Mouse (Mus musculus): Measurements from ENCODE around the gene Ctdsp1.

The Ctdsp1 gene

GRCm38 (mm10) chr1:74376396-74376795 is 14.9 kb upstream of the Ctdsp1 start:
- DNase-seq (ENCODE audit: low read depth, low spot score), result no peak

GRCm38 (mm10) chr1:74379058-74379504 is 12.2 kb upstream of the Ctdsp1 start:
- DNase-seq (ENCODE audit: low read depth, low spot score), result no peak

DNA sequence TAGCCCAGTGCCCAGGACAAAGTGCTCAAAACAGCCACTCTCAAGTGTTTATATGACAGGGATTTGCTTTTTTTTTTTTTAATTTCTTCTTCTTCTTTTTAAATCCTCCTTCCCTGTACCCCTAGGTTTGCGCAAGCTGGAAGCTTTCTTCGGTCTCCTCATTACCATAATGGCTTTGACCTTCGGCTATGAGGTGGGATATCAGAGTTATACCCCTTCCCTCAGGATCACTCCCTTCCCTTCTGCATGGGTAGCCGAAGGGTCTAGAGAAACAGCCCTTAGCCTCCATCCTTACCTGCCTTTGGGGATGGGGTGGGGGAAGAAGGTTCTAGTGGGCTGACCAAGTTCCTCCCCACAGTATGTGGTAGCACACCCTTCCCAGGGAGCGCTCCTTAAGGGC is 10.8 kb upstream of the Ctdsp1 start:
- DNase-seq (ENCODE audit: low read depth, low spot score), result no peak

DNA sequence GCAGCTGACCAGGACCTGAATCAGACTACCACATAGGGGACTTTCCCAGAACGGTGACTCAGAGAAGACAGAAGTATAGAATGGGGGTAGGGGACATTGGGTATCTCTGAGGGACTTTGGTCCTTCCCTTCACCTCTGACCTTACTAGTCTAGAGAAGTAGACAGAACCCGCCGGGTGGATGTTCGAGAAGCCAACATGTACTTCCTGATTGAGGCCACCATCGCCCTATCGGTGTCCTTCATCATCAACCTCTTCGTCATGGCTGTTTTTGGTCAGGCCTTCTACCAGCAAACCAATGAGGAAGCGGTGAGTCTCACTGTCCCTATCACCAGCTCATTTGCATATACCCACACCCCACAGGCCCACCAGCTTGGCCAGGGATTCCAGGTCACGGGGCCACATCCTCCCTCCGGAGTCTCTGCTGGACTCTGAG is 9.7 kb upstream of the Ctdsp1 start:
- no peak for DNase-seq (ENCODE audit: low read depth, low spot score)

DNA sequence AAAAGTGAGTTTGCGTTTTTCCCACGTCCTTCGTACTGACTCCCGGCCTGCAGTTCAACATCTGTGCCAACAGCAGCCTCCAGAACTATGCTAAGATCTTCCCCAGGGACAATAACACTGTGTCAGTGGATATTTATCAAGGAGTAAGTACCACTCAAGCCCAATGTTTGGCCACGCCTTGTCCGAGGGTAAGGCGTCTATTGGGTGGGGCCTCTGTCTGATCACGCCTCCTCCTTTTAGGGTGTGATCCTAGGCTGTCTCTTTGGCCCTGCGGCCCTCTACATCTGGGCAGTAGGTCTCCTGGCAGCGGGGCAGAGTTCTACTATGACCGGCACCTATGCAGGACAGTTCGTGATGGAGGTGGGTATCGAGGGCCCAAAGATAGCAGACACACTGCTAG is 7.9 kb upstream of the Ctdsp1 start:
- DNase-seq (ENCODE audit: low read depth, low spot score), result no peak

DNA sequence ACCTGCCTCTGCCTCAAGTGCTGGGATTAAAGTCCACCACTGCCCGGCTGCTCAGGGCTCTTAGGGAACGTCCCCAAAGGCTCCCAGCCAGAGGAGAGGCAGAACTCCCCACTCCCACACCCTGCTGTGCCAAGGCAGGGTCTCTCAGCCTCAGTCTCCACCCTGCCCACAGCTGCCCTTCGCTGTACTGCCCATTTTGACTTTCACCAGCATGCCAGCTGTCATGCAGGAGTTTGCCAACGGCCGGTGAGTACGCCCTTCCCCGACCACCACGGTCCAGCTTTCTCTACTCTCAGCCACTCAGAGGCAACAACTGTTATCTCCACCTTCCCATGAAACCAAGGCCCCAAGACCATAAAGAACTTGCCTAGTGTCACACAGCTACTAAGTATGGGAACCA is 6.8 kb upstream of the Ctdsp1 start:
- DNase-seq (ENCODE audit: low read depth, low spot score), result no peak

- DNase-seq (ENCODE audit: low read depth, low spot score), result no peak
Measured at GRCm38 (mm10) chr1:74385064-74385463, 6.2 kb upstream of the Ctdsp1 start.

GRCm38 (mm10) chr1:74385531-74385930 is 5.8 kb upstream of the Ctdsp1 start:
- DNase-seq (ENCODE audit: low read depth, low spot score), result no peak

DNA sequence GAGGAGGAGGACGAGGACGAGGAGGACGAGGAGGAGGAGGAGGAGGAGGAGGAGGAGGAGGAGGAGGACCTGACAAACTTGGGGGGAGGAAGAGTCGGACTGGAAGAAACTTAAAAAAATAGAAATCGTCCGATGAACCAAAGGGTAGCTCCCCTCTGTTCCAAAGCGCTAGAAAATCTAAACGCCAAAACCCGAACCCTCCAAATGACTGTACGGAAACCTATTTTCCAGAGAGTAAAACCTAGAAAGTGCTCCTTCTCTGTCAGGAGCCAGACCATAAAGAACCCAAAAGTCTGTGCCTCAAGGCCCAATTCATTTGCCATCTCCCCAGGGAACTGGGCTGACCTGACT is 5.0 kb upstream of the Ctdsp1 start:
- DNase-seq (ENCODE audit: low read depth, low spot score), result no peak

DNA sequence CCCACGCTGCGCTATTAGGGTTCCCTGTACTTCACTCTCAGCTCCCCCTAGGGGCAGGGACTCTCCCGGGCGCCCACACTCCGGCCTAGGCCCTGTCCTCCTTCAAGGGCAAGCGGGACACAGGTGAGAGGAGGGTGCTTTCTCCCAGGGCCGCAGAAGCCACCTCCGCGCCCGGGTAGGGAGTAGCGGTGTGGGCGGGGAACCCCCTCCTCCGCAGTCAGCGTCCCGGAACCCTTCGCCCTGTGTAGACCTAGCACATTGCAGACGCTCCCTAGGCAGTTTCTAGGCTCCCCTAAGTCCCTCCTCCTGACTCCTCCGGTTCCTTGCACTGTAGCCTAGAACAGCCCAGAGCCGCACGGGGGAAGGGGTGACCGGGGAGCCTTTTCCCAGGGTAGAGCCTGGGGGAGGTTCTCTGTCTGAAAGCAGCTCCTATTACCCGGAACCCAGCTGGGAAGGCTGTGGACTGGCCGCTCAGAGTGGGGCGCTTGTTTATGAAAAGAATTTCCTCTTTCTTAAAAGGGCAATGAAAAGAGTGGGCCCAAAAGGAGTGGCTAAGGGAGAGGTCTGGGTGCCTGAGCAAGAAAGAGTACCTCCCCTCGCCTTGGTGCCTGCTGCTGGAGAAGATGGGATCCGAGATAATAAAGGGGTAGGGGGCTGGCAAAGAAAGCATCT is 4.5 kb upstream of the Ctdsp1 start:
- peak; percentile 87 for DNase-seq (ENCODE audit: low read depth, low spot score)

DNA sequence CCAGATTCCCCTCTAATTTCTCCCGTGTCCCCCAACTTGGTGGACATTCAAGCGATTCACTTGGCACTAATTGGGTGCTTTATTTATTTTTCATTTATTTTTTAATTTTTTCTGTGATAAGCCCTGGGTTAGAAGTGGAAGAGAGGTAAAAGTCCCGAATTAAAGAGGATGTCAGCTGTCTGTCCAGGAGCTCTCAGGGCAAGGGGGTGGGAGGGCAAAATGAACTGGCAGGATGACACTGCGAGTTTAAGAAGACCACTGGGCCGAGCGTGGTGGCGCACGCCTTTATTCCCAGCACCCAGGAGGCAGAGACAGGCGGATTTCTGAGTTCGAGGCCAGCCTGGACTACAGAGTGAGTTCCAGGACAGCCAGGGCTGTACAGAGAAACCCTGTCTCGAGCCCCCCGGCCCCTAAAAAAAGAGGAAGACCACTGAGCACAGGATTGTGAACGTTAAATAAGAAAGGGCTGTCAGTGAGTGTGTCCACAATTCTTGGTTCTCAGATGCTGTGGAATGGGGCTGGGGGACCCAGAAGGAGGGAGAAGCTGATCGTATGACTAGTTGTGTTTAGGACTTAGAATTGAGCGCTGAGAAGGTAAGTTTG is 3.8 kb upstream of the Ctdsp1 start:
- DNase-seq (ENCODE audit: low read depth, low spot score), result no peak

- no peak for DNase-seq (ENCODE audit: low read depth, low spot score)
Measured at GRCm38 (mm10) chr1:74388398-74388920, 2.9 kb upstream of the Ctdsp1 start.

DNA sequence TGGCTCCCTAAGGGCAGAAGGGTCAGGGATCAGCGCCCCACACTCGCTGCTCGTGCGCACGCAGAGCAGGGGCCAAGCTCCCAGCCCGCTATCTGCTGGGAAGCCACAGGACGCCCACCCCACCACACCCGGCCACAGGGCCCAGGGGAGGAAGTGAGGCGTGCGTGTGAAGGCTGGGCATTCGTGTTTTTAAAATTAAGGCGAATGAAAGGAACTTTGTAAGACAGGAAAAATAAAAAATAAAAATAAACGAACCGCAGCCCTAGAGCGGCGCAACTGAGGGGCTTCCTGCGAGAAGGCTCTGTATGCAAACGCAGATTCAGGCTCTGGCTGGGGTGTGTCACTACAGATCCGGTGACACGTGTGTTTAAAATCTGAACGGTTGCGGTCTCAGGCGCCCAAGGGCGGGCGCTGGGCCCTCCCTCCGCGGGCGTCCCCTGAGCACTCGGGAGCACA is 1.4 kb upstream of the Ctdsp1 start:
- no peak for DNase-seq (ENCODE audit: low read depth, low spot score)

DNA sequence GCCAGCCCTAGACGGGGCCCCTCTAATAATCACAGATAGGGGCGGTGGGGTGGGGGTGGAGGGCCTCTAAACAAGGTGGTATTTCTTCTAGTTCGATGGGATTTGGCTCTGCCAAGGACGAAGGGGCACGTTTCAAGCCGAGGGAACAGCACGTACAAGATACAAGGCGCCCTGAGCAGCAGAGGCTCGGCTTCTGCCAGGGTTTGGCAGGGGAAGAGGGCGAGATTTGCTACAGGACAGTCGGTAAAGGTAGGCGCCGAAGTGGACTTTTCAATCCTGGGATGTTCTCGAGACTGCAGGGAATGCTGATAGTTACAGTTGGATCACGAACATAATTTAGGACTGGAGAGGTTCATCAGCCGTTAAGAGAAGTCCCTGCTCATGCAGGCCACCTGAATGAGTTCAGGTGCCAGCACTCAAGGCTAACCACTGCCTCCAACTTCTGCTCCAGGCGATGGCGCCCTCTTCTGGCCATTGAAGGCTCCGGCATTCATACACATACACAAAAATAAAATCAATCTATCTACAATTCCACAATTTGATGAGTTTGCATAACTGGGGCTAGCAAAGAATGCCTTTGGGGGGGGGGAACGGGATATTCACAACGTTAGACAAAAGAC is 912 bp upstream of the Ctdsp1 start:
- no peak for DNase-seq (ENCODE audit: low read depth, low spot score)

- DNase-seq (ENCODE audit: low read depth, low spot score), result no peak
Measured at GRCm38 (mm10) chr1:74391844-74392441, 634 bp downstream of the Ctdsp1 start.

DNA sequence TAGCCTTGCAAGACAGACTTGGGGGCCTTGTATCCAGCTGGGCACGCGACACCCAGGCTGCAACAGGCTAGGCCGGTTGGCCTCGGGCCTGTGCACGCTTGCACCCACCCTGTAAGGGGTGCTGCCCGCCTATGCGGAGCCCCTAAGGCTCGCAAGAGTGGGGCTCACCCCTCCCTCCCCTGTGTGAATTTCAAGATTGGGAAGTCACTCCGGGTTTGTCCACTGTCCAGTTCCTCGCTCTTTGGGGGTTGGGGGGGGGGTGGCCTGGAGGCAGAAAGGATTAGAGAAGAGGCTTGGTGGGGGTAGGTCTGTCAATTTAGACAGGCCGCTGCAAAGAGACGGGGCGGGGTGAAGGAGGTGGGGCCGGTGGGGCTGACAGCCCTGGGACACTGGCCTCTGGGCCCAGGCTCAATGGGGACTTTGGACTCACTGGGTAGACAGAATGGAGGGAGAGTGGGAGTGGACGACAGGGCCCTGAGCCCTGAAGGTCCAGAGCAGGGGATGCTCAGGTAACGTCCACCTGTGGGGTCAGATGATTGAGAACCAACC is 1.2 kb downstream of the Ctdsp1 start:
- DNase-seq (ENCODE audit: low read depth, low spot score), result no peak

GRCm38 (mm10) chr1:74393010-74393409 is 1.7 kb downstream of the Ctdsp1 start:
- DNase-seq (ENCODE audit: low read depth, low spot score), result no peak

DNA sequence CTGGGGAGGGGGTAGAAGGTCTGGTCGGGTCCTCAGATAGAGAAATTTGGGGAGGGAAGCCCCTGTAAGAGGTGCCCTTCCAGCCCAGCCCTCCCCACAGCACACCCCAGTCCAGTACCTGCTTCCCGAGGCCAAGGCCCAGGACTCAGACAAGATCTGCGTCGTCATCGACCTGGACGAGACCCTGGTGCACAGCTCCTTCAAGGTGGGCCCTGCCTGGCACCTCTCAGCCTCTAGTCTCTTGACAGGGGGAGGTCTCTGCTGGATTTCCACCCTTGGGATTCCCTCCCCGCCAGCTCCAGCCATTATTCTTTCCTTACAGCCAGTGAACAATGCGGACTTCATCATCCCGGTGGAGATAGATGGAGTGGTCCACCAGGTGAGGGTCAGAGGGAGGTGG is 2.4 kb downstream of the Ctdsp1 start:
- no peak for DNase-seq (ENCODE audit: low read depth, low spot score)

DNA sequence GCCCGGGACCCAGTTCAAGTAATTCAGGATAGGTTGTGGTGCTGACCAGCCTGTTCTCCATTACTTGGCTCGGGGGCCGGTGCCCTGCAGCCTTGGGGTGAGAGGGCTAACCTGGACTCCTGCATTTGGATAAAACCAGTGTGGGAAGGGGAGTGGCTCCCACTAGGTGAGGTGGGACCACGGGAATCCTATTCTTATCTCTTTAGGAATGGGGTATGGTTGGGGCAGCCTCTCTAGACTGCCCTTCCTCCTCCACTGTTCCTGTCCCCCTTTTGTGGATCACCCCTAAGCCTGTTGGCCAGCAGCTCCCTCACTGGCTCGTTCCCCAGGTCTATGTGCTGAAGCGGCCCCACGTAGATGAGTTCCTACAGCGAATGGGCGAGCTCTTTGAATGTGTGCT is 3.0 kb downstream of the Ctdsp1 start:
- DNase-seq (ENCODE audit: low read depth, low spot score), result no peak

- no peak for DNase-seq (ENCODE audit: low read depth, low spot score)
Measured at GRCm38 (mm10) chr1:74394858-74395257, 3.5 kb downstream of the Ctdsp1 start.

DNA sequence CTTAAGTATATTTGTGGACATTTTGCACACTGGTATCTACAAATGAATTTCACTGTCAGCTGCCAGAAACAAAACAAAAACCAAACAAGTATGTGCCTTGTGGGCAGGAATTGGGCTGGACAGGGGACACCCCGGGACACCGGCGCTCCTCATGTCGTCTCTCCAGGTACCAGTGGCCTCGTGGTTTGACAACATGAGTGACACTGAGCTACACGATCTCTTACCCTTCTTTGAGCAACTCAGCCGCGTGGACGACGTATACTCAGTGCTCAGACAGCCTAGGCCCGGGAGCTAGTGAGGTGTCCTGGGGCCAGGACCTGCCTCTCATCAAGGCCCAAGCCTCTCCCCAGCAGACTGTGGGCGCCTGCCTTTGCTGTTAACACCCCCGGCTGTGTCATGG is 4.0 kb downstream of the Ctdsp1 start:
- DNase-seq (ENCODE audit: low read depth, low spot score), result no peak

Measured in brain, embryonic 18.5 days (tissue).